Mouse (Mus musculus) v-Abl transformed pro-B cells (cell line): ENCODE results near the gene Gm10128.
"Not testable (repeated sequence)": the region's sequence is repeated elsewhere in the genome, so short reads cannot be mapped to it uniquely, and the experiment has no call there.

Source experiments
- in situ Hi-C, 2 experiments: fragments of 400-800 bp; cut with MboI; formaldehyde crosslinking; loops; one replicate each; pipeline ENCODE4 v1.15.1; 2025; ENCODE audit not compliant: unreplicated experiment in 2 of 2

Gene Gm10128

GRCm38 (mm10) chr14:7643872-7644271, at the start of gene Gm10128:
Gm10128 (minus strand) TSS chr14:7643972.
- in situ Hi-C loops, result not testable (repeated sequence)

GRCm38 (mm10) chr14:7681170-7681569, 37.4 kb upstream of the Gm10128 start:
- in situ Hi-C loops, result not testable (repeated sequence)

GRCm38 (mm10) chr14:7662491-7662890, 18.7 kb upstream of the Gm10128 start:
- in situ Hi-C loops, result not testable (repeated sequence)

- in situ Hi-C loops, result not testable (repeated sequence)
Measured at GRCm38 (mm10) chr14:7658101-7659074, 14.6 kb upstream of the Gm10128 start.

- in situ Hi-C loops, result not testable (repeated sequence)
Measured at GRCm38 (mm10) chr14:7657456-7657855, 13.7 kb upstream of the Gm10128 start.

- in situ Hi-C loops, result not testable (repeated sequence)
Measured at GRCm38 (mm10) chr14:7595492-7595891, 48.3 kb downstream of the Gm10128 start, which contains the start of gene Gm10338. Gm10338 (minus strand) TSS chr14:7595592.
